Mouse (Mus musculus): Measurements from ENCODE around the gene Txndc12. TPM values are rescaled to one million over a fixed set of nuclear protein-coding genes. Genes with fewer than 3 reads are reported as not detected.
A peak's percentile ranks its signal among the peaks of the same experiment; 100 is the strongest.

The Txndc12 gene
- polyA plus RNA-seq, 1 experiment: 46.4 TPM

DNA sequence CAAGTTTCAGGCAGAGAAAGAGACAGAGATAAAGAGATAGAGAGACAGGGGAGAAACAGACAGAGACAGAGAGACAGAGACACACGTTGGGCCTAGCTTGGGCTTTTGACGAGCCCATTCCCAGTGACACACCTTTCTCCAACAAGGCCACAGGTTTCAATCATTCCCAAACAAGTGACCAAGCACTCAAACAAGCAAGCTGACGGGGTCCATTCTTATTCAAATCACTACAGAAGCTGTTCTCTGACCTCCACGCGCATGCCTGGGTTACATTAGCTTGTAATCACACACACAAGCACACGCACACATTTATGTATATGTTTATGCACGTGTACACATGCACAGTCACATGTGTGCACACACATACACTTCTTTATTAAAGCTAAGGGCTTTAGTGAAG is 66.0 kb downstream of the Txndc12 start:
- no peak overlapping the region for H3K4me3 ChIP-seq
- TF ChIP-seq SRF (IDR thresholded peaks at IDR 0.05; ENCODE audit: control insufficient read depth, insufficient read length, low read depth) (no peak), POLR2AphosphoS2 (IDR thresholded peaks at IDR 0.05; ENCODE audit: insufficient read length, low read depth) (no peak), MYOD1 (IDR thresholded peaks at IDR 0.05; ENCODE audit: control insufficient read depth in 1 of 3, insufficient read length in 2 of 3, low read depth in 2 of 3) (no peak), TCF3 (IDR thresholded peaks at IDR 0.05; ENCODE audit: insufficient read length, low read depth) (no peak), POLR2A (IDR thresholded peaks at IDR 0.05; ENCODE audit: insufficient read length, low read depth) (no peak), E2F4 (IDR thresholded peaks at IDR 0.05; ENCODE audit: insufficient read depth) (no peak), MYOG (IDR thresholded peaks at IDR 0.05; ENCODE audit: control insufficient read depth in 1 of 3, insufficient read depth in 1 of 3, insufficient read length in 2 of 3, low read depth in 2 of 3) (no peak), CEBPB (IDR thresholded peaks at IDR 0.05; ENCODE audit: insufficient read depth, poor library complexity, severe bottlenecking) (no peak), TCF12 (IDR thresholded peaks at IDR 0.05; ENCODE audit: insufficient read depth, poor library complexity, severe bottlenecking) (no peak), REST (IDR thresholded peaks at IDR 0.05; ENCODE audit: insufficient read depth, insufficient read length) (no peak), MAX (IDR thresholded peaks at IDR 0.05; ENCODE audit: low read depth) (no peak), USF1 (IDR thresholded peaks at IDR 0.05; ENCODE audit: low read depth) (no peak)
- H3K79me2 ChIP-seq (ENCODE audit: control insufficient read depth, insufficient read depth): no peaks in the 10 kb centered on the region
- no peaks in the 10 kb centered on the region for H3K27me3 ChIP-seq (ENCODE audit: control insufficient read depth, insufficient read depth, insufficient read length)
- no peaks in the 10 kb centered on the region for H3K36me3 ChIP-seq (ENCODE audit: control insufficient read depth, insufficient read depth)
- no peak overlapping the region for H3ac ChIP-seq (ENCODE audit: control insufficient read depth, insufficient read length)
- H3K4me2 ChIP-seq (ENCODE audit: low read depth): no peak overlapping the region

DNA sequence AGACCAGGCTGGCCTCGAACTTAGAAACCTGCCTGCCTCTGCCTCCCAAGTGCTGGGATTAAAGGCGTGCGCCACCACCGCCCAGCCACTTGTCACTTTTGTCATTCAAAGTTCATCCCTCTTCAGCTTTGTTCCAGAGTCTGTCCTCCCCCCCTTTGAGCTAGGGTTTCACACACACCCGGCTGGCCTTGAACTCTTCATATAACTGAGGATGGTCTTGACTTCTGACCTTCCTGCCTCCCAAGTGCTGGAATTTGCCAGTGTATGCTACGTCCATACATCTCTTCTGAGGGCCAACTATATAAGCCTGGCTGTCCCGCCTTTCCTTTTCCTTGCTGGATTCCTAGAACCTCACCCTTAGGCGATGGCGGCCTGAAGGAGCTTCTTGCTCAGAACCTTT is 68.5 kb downstream of the Txndc12 start:
- Histone ChIP-seq H3K4me3 (no peak overlapping the region), H3K4me2 (ENCODE audit: low read depth) (no peak overlapping the region), H3K27me3 (ENCODE audit: control insufficient read depth, insufficient read depth, insufficient read length) (no peaks in the 10 kb centered on the region), H3ac (ENCODE audit: control insufficient read depth, insufficient read length) (no peak overlapping the region), H3K79me2 (ENCODE audit: control insufficient read depth, insufficient read depth) (no peaks in the 10 kb centered on the region), H3K36me3 (ENCODE audit: control insufficient read depth, insufficient read depth) (no peaks in the 10 kb centered on the region)
- TF ChIP-seq REST (IDR thresholded peaks at IDR 0.05; ENCODE audit: insufficient read depth, insufficient read length): no peak
- no peak for TF ChIP-seq MAX (IDR thresholded peaks at IDR 0.05; ENCODE audit: low read depth)

DNA sequence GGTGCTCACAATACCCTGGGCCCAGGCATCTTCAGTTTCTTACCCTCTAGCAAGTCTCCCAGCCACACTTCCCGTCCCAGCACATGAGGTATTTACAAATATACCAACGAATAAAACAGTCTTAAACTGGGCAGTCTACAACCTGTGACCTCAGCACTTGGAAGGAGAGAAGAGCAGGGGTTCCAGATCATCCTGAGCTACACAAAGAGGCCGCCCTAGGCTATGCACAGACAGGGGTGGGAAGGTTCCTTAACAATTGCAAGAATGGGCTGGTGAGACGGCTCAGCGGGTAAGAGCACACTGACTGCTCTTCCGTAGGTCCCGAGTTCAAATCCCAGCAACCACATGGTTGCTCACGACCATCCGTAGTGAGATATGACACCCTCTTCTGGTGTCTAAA is 68.9 kb downstream of the Txndc12 start:
- no peak overlapping the region for H3K4me3 ChIP-seq
- H3K4me2 ChIP-seq (ENCODE audit: low read depth): no peak overlapping the region
- H3ac ChIP-seq (ENCODE audit: control insufficient read depth, insufficient read length): no peak overlapping the region
- no peak for TF ChIP-seq MAX (IDR thresholded peaks at IDR 0.05; ENCODE audit: low read depth)
- no peak for TF ChIP-seq E2F4 (IDR thresholded peaks at IDR 0.05; ENCODE audit: insufficient read depth)
- no peak for TF ChIP-seq MYOD1 (IDR thresholded peaks at IDR 0.05; ENCODE audit: control insufficient read depth in 1 of 3, insufficient read length in 2 of 3, low read depth in 2 of 3)
- no peak for TF ChIP-seq USF1 (IDR thresholded peaks at IDR 0.05; ENCODE audit: low read depth)
- no peak for TF ChIP-seq CEBPB (IDR thresholded peaks at IDR 0.05; ENCODE audit: insufficient read depth, poor library complexity, severe bottlenecking)
- TF ChIP-seq POLR2A (IDR thresholded peaks at IDR 0.05; ENCODE audit: insufficient read length, low read depth): no peak
- TF ChIP-seq MYOG (IDR thresholded peaks at IDR 0.05; ENCODE audit: control insufficient read depth in 1 of 3, insufficient read depth in 1 of 3, insufficient read length in 2 of 3, low read depth in 2 of 3): no peak
- TF ChIP-seq SRF (IDR thresholded peaks at IDR 0.05; ENCODE audit: control insufficient read depth, insufficient read length, low read depth): no peak
- no peak for TF ChIP-seq REST (IDR thresholded peaks at IDR 0.05; ENCODE audit: insufficient read depth, insufficient read length)
- no peaks in the 10 kb centered on the region for H3K27me3 ChIP-seq (ENCODE audit: control insufficient read depth, insufficient read depth, insufficient read length)
- H3K79me2 ChIP-seq (ENCODE audit: control insufficient read depth, insufficient read depth): no peaks in the 10 kb centered on the region
- H3K36me3 ChIP-seq (ENCODE audit: control insufficient read depth, insufficient read depth): no peaks in the 10 kb centered on the region

DNA sequence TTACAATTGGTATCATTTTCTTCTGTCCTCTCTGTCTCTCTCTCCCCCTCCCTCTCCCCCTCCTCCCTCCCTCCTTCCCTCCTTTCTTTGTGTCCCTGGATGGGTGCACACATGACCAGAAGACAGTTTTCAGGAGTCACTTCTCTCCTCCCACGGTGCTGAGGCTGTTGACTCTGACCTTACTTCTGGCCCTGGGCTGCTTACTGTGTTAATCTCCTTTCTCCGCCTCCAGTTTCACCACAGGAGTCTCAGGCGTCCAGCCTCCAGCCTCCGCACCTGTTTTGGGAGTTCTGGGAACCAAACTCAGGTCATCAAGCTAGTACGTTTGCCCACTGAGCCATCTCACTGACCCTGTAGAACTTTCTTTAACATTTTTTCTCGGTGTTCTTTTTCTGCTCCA is 69.7 kb downstream of the Txndc12 start:
- TF ChIP-seq TCF3 (IDR thresholded peaks at IDR 0.05; ENCODE audit: insufficient read length, low read depth) (no peak), TCF12 (IDR thresholded peaks at IDR 0.05; ENCODE audit: insufficient read depth, poor library complexity, severe bottlenecking) (no peak), MYOD1 (IDR thresholded peaks at IDR 0.05; ENCODE audit: control insufficient read depth in 1 of 3, insufficient read length in 2 of 3, low read depth in 2 of 3) (peak in 1 of 3 experiments; percentile 54), SRF (IDR thresholded peaks at IDR 0.05; ENCODE audit: control insufficient read depth, insufficient read length, low read depth) (no peak), E2F4 (IDR thresholded peaks at IDR 0.05; ENCODE audit: insufficient read depth) (no peak), MAX (IDR thresholded peaks at IDR 0.05; ENCODE audit: low read depth) (no peak), CEBPB (IDR thresholded peaks at IDR 0.05; ENCODE audit: insufficient read depth, poor library complexity, severe bottlenecking) (no peak), REST (IDR thresholded peaks at IDR 0.05; ENCODE audit: insufficient read depth, insufficient read length) (no peak), MYOG (IDR thresholded peaks at IDR 0.05; ENCODE audit: control insufficient read depth in 1 of 3, insufficient read depth in 1 of 3, insufficient read length in 2 of 3, low read depth in 2 of 3) (peak in 1 of 3 experiments; percentile 37)
- H3K4me2 ChIP-seq (ENCODE audit: low read depth): no peak overlapping the region
- H3K4me3 ChIP-seq: no peak overlapping the region
- no peaks in the 10 kb centered on the region for H3K27me3 ChIP-seq (ENCODE audit: control insufficient read depth, insufficient read depth, insufficient read length)
- no peaks in the 10 kb centered on the region for H3K79me2 ChIP-seq (ENCODE audit: control insufficient read depth, insufficient read depth)
- H3K36me3 ChIP-seq (ENCODE audit: control insufficient read depth, insufficient read depth): no peaks in the 10 kb centered on the region
- H3ac ChIP-seq (ENCODE audit: control insufficient read depth, insufficient read length): no peak overlapping the region

DNA sequence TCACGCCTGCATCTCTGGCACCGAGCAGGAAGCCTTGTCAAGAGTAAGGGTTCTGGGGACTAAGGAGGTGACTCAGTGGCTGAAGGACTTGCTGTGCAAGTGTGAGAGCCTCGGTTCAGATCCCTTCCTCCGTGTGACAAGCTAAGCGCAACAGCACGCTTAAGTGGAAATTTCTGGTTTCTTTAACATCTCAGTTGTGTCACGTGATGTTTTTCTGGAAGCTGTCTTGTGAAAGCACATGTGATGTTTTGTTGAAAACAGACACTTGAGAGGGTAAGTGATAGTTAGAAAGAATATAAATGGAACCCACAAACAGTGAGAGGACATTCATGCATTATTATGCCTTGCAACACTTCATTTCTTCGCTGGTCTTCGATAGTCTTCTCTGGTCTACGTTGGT is 70.4 kb downstream of the Txndc12 start:
- Histone ChIP-seq H3K27me3 (ENCODE audit: control insufficient read depth, insufficient read depth, insufficient read length) (no peaks in the 10 kb centered on the region), H3K36me3 (ENCODE audit: control insufficient read depth, insufficient read depth) (no peaks in the 10 kb centered on the region), H3K79me2 (ENCODE audit: control insufficient read depth, insufficient read depth) (no peaks in the 10 kb centered on the region), H3ac (ENCODE audit: control insufficient read depth, insufficient read length) (no peak overlapping the region), H3K4me2 (ENCODE audit: low read depth) (no peak overlapping the region), H3K4me3 (no peak overlapping the region)
- TF ChIP-seq CEBPB (IDR thresholded peaks at IDR 0.05; ENCODE audit: insufficient read depth, poor library complexity, severe bottlenecking) (no peak), TCF12 (IDR thresholded peaks at IDR 0.05; ENCODE audit: insufficient read depth, poor library complexity, severe bottlenecking) (no peak), MYOG (IDR thresholded peaks at IDR 0.05; ENCODE audit: control insufficient read depth in 1 of 3, insufficient read depth in 1 of 3, insufficient read length in 2 of 3, low read depth in 2 of 3) (no peak)

Data from myocyte (in vitro differentiated cells).